Mouse (Mus musculus) ES-E14 (cell line): Measurements from ENCODE around the gene Sdf4. TPM values are rescaled to one million over a fixed set of nuclear protein-coding genes. Genes with fewer than 3 reads are reported as not detected.

Experiments
- DNase-seq: peaks from one replicate; pipeline ENCODE4 v3.0.0-alpha.2; 2013; ENCODE audit warnings: low read depth, low spot score
- H3K27ac ChIP-seq: 2 replicates; pipeline ENCODE4 v1.5.1; 2012; ENCODE audit warnings: low read depth, mild to moderate bottlenecking, low read length, moderate library complexity, mixed read lengths; ENCODE audit not compliant: poor library complexity, insufficient read depth, severe bottlenecking
- H3K36me3 ChIP-seq: 2 replicates; pipeline ENCODE4 v1.6.1; 2012; ENCODE audit warnings: mild to moderate bottlenecking, low read length, moderate library complexity, mixed read lengths; ENCODE audit not compliant: control insufficient read depth, poor library complexity, insufficient read depth, severe bottlenecking
- H3K4me1 ChIP-seq, 2 experiments: fragments of 150-350 bp in 1 of 2; sonication (generic) in 1 of 2; 2 replicates each; pipeline ENCODE4 v1.6.1; 2012; ENCODE audit warnings: low read length in 2 of 2, mild to moderate bottlenecking in 1 of 2, mixed read lengths in 1 of 2; ENCODE audit not compliant: control insufficient read depth in 2 of 2, insufficient read depth in 2 of 2, poor library complexity in 1 of 2
- H3K4me3 ChIP-seq, 2 experiments: fragments of 150-350 bp in 1 of 2; sonication (generic) in 1 of 2; 2 replicates each; pipeline ENCODE4 v1.5.1; 2012; ENCODE audit warnings: low read length in 2 of 2, low read depth in 1 of 2, mild to moderate bottlenecking in 1 of 2, mixed read lengths in 1 of 2; ENCODE audit not compliant: insufficient read depth in 1 of 2, poor library complexity in 1 of 2, severe bottlenecking in 1 of 2
- H3K9ac ChIP-seq: 2 replicates; pipeline ENCODE4 v1.6.1; 2012; ENCODE audit warnings: low read depth, mild to moderate bottlenecking, low read length, mixed read lengths; ENCODE audit not compliant: poor library complexity, insufficient read depth, severe bottlenecking
- H3K9me3 ChIP-seq: fragments of 150-350 bp; sonication (generic); 2 replicates; pipeline ENCODE4 v1.6.1; 2012; ENCODE audit warnings: low read depth, mild to moderate bottlenecking, low read length; ENCODE audit not compliant: control insufficient read depth, insufficient read depth
- CHD2 ChIP-seq: IDR thresholded peaks from 2 replicates; pipeline ENCODE4 v1.6.1; 2014; ENCODE audit warnings: mild to moderate bottlenecking, low read depth, low read length, inconsistent platforms
- HCFC1 ChIP-seq: IDR thresholded peaks from 2 replicates; pipeline ENCODE4 v1.6.1; 2012; ENCODE audit warnings: low read length, inconsistent platforms, borderline replicate concordance; ENCODE audit not compliant: insufficient read depth
- MAFK ChIP-seq: IDR thresholded peaks from 2 replicates; pipeline ENCODE4 v1.6.1; 2014; ENCODE audit warnings: mild to moderate bottlenecking, low read depth, low read length, inconsistent platforms; ENCODE audit not compliant: insufficient read depth
- ZC3H11A ChIP-seq: IDR thresholded peaks from 2 replicates; pipeline ENCODE4 v1.6.1; 2012; ENCODE audit warnings: low read depth, mild to moderate bottlenecking, inconsistent platforms, low read length, borderline replicate concordance
- ZNF384 ChIP-seq: IDR thresholded peaks from 2 replicates; pipeline ENCODE4 v1.6.1; 2012; ENCODE audit warnings: low read depth, low read length, inconsistent platforms
- in situ Hi-C, 2 experiments: fragments of 600-800 bp; cut with MboI; formaldehyde crosslinking; loops; one replicate each; pipeline ENCODE4 v1.15.1; 2025; ENCODE audit warnings: low sequenced_read_pairs in 2 of 2, inconsistent platforms in 1 of 2; ENCODE audit not compliant: unreplicated experiment in 2 of 2
- total RNA-seq: library from RNA; depleted of rRNA; stranded (reverse); fragments of 300-350 nt; gene quantifications from 2 replicates; pipeline ENCODE4 v1.2.3, GENCODE M21; 2012; rRNA removed

The Sdf4 gene
- 176 and 257 TPM in 2 replicates for total RNA-seq

- in situ Hi-C loops = no loop called here
Observed at GRCm38 (mm10) chr4:155992241-155992905, at the start of gene Sdf4, which contains the start of gene B3galt6. TSS of gene Sdf4 (plus strand) at chr4:155992872. TSS of gene B3galt6 (minus strand) at chr4:155992649.

GRCm38 (mm10) chr4:155943049-155943452 lies 49.6 kb upstream of the Sdf4 start:
- Histone ChIP-seq H3K27ac (peak overlapping the region; percentile 42; the same call in 1 of the 2 replicates), H3K36me3 (peaks cover 3% of the 10 kb centered on the region; the same call in 1 of the 2 replicates), H3K4me1 (peaks cover 0 to 6% of the 10 kb centered on the region in 2 experiments; a peak in 2 of 4 replicates), H3K9me3 (no peaks in the 10 kb centered on the region), H3K9ac (peak overlapping the region; percentile 76), H3K4me3 (peak overlapping the region; percentile 77 to 98)
- in situ Hi-C loops = no loop called here
- DNase-seq = no peak
- TF ChIP-seq ZNF384 (no peak), CHD2 (no peak), ZC3H11A (no peak), MAFK (no peak), HCFC1 (no peak)

More at GRCm38 (mm10) chr4:155992241-155992905, at the start of gene Sdf4, which contains the start of gene B3galt6:
- TF ChIP-seq ZNF384 = no peak
- peak; percentile 50; the same call in 1 of the 2 replicates for TF ChIP-seq HCFC1
- no peak for TF ChIP-seq MAFK
- Histone ChIP-seq H3K9me3 (no peaks in the 10 kb centered on the region), H3K27ac (peak within 1 kb of the TSS; percentile 96), H3K9ac (peak within 1 kb of the TSS; percentile 98), H3K4me3 (peak within 1 kb of the TSS; percentile 89 to 97), H3K36me3 (peaks cover 2% of the 10 kb centered on the region; the same call in 1 of the 2 replicates), H3K4me1 (peaks cover 3 to 8% of the 10 kb centered on the region in 2 experiments; a peak in 3 of 4 replicates)
- DNase-seq = peak; percentile 79

- Histone ChIP-seq H3K4me3 (peak within 1 kb of the TSS; percentile 81 to 98), H3K9ac (peak within 1 kb of the TSS; percentile 80), H3K9me3 (no peaks in the 10 kb centered on the region), H3K4me1 (peaks cover 0 to 6% of the 10 kb centered on the region in 2 experiments; a peak in 2 of 4 replicates), H3K36me3 (peaks cover 4% of the 10 kb centered on the region; the same call in 1 of the 2 replicates), H3K27ac (peak within 1 kb of the TSS; percentile 42; the same call in 1 of the 2 replicates)
- peak; percentile 92 for DNase-seq
- TF ChIP-seq ZC3H11A (no peak), ZNF384 (no peak), HCFC1 (peak; percentile 94), MAFK (0 out of 2 replicates have a peak, but pooled peaks have one; percentile 25)
- in situ Hi-C loops = no loop called here
Observed at GRCm38 (mm10) chr4:155943534-155944249, 49.0 kb upstream of the Sdf4 start, which contains the start of gene Ube2j2. TSS of gene Ube2j2 (plus strand) at chr4:155943831.

GRCm38 (mm10) chr4:155944271-155944670 lies 48.4 kb upstream of the Sdf4 start:
- TF ChIP-seq ZC3H11A (no peak), MAFK (no peak), HCFC1 (no peak)
- in situ Hi-C loops = no loop called here
- no peak for DNase-seq
- Histone ChIP-seq H3K9me3 (no peaks in the 10 kb centered on the region), H3K4me1 (peaks cover 0 to 6% of the 10 kb centered on the region in 2 experiments; a peak in 2 of 4 replicates), H3K27ac (no peak overlapping the region), H3K4me3 (peak overlapping the region; percentile 81 to 98), H3K9ac (peak overlapping the region; percentile 80), H3K36me3 (peaks cover 8% of the 10 kb centered on the region)
